ENCODE assay signal across 8 mouse cellular contexts in genomic region chr11:70648512-70648911, GRCm38 (mm10). TPM values are rescaled to one million over a fixed set of nuclear protein-coding genes. Genes with fewer than 3 reads are reported as not detected.
A peak's percentile ranks its signal among the peaks of the same experiment; 100 is the strongest.
DNase-seq lines count a peak whose midpoint lies in the region; ATAC-seq and TF ChIP-seq lines count a peak whose summit lies in the region.

No protein-coding gene starts in this region.

- H3K4me3 ChIP-seq in heart, embryonic 10.5 days, result peak overlapping the region; percentile 70
- peak overlapping the region; percentile 66 to 89 (median 67) for H3K4me3 ChIP-seq in CH12.LX (replicated peaks in 1 of 3; ENCODE audit: low read depth in 2 of 3, low read length in 2 of 3, poor library complexity in 1 of 3)
- H3K4me3 ChIP-seq in forebrain, postnatal 0 days (ENCODE audit: low read depth, low read length), result no peak overlapping the region

- peaks cover 67% of the 10 kb centered on the region for H3K79me2 ChIP-seq in CH12.LX (replicated peaks; ENCODE audit: control insufficient read depth, extremely low read depth, insufficient read depth, poor library complexity, severe bottlenecking)

- no peak; the same call in 1 of the 2 replicates for TF ChIP-seq POLR2A in CH12.LX (IDR thresholded peaks at IDR 0.05; ENCODE audit: low read depth, low read length)

- TF ChIP-seq CTCF in CH12.LX (conservative IDR thresholded peaks at IDR 0.05 in 1 of 2, IDR thresholded peaks at IDR 0.05 in 1 of 2; ENCODE audit: low read depth in 2 of 2, low read length in 2 of 2), result no peak
- no peak for TF ChIP-seq CTCF in forebrain, postnatal 0 days (IDR thresholded peaks at IDR 0.05; ENCODE audit: low read depth)

- H3K36me3 ChIP-seq in heart, embryonic 10.5 days, result peaks cover 68% of the 10 kb centered on the region
- peaks cover 49 to 73% of the 10 kb centered on the region in 2 experiments for H3K36me3 ChIP-seq in CH12.LX (replicated peaks in 1 of 2; ENCODE audit: control insufficient read depth in 1 of 2, insufficient read depth in 1 of 2, low read length in 1 of 2)
- peaks cover 47% of the 10 kb centered on the region for H3K36me3 ChIP-seq in forebrain, postnatal 0 days (ENCODE audit: insufficient read depth)

- H3K9ac ChIP-seq in CH12.LX (ENCODE audit: insufficient read depth, low read depth), result peak overlapping the region; percentile 94
- peak overlapping the region; percentile 80; the same call in 1 of the 2 replicates for H3K9ac ChIP-seq in forebrain, postnatal 0 days

- WGBS in heart, embryonic 10.5 days, result 72% methylated on average over 4 of the region's 4 CpGs
- WGBS in forebrain, postnatal 0 days, result 88% methylated on average over 4 of the region's 4 CpGs

- no peak for DNase-seq in heart, embryonic 10.5 days (ENCODE audit: low spot score)
- DNase-seq in heart, postnatal 25 days (ENCODE audit: low spot score), result no peak
- DNase-seq in CH12.LX (ENCODE audit: extremely low read depth), result peak; percentile 77
- DNase-seq in forebrain, postnatal 0 days, result no peak
- DNase-seq in left cerebral cortex, adult 18-20 months (ENCODE audit: low spot score in 2 of 2), result no peak
- no peak for DNase-seq in spleen, postnatal 14 days (ENCODE audit: low spot score in 2 of 2)
- DNase-seq in thymus, postnatal 4 days, result no peak

- TF ChIP-seq RAD21 in CH12.LX (IDR thresholded peaks at IDR 0.05; ENCODE audit: low read depth, low read length), result no peak

- in situ Hi-C loops in CH12.LX (cut with MboI; ENCODE audit: low pct_ligation_motif_present, low pct_unique_long_range_greater_than_20kb, low sequenced_read_pairs), result no loop called here

- H3K27me3 ChIP-seq in heart, embryonic 10.5 days (ENCODE audit: insufficient read depth, poor library complexity, severe bottlenecking), result no peaks in the 10 kb centered on the region
- H3K27me3 ChIP-seq in CH12.LX (replicated peaks), result no peaks in the 10 kb centered on the region
- no peaks in the 10 kb centered on the region for H3K27me3 ChIP-seq in forebrain, postnatal 0 days (ENCODE audit: insufficient read depth, low read length)

- dilution Hi-C loops in CH12.LX (cut with MboI; ENCODE audit: extremely low pct_ligation_motif_present, extremely low pct_unique_long_range_greater_than_20kb, low sequenced_read_pairs), result no loop called here

- peak; percentile 77 for TF ChIP-seq EP300 in CH12.LX (IDR thresholded peaks at IDR 0.05; ENCODE audit: low read length)

- peaks cover 56% of the 10 kb centered on the region for H3K4me1 ChIP-seq in heart, embryonic 10.5 days
- peaks cover 25 to 56% of the 10 kb centered on the region in 2 experiments for H3K4me1 ChIP-seq in CH12.LX (ENCODE audit: control insufficient read depth in 1 of 2, insufficient read depth in 2 of 2)
- H3K4me1 ChIP-seq in forebrain, postnatal 0 days (ENCODE audit: insufficient read depth), result peaks cover 18% of the 10 kb centered on the region

- H3K27ac ChIP-seq in heart, embryonic 10.5 days, result peak overlapping the region; percentile 97; the same call in 1 of the 2 replicates
- 0 out of 2 replicates have a peak overlapping the region, but pooled peaks have one; percentile 2 for H3K27ac ChIP-seq in CH12.LX (ENCODE audit: insufficient read depth, low read depth)
- no peak overlapping the region for H3K27ac ChIP-seq in forebrain, postnatal 0 days (ENCODE audit: low read depth, low read length)

- ATAC-seq in forebrain, postnatal 0 days, result no peak
- peak; percentile 13 for ATAC-seq in megakaryocyte-erythroid progenitor cell, adult 5-6 weeks (replicated peaks; ENCODE audit: low FRiP score, low TSS enrichment, poor library complexity, severe bottlenecking)

- peak overlapping the region; percentile 95 for H3K4me2 ChIP-seq in CH12.LX (ENCODE audit: insufficient read depth, low read depth, poor library complexity, severe bottlenecking)
- H3K4me2 ChIP-seq in forebrain, postnatal 0 days (ENCODE audit: low read depth), result peak overlapping the region; percentile 84

- intact Hi-C loops in heart, postnatal 25 days (cut with DNase I), result no loop called here

- H3K9me3 ChIP-seq in heart, embryonic 10.5 days, result no peaks in the 10 kb centered on the region
- H3K9me3 ChIP-seq in CH12.LX (replicated peaks; ENCODE audit: low read length), result no peaks in the 10 kb centered on the region
- no peaks in the 10 kb centered on the region for H3K9me3 ChIP-seq in forebrain, postnatal 0 days (ENCODE audit: low read length)

TF ChIP-seq in CH12.LX, 34 proteins besides CTCF, POLR2A, EP300 and RAD21 (continues in another document):
- TF ChIP-seq MYC (IDR thresholded peaks at IDR 0.05; ENCODE audit: low read depth, low read length), result peak; percentile 46; the same call in 1 of the 2 replicates
- TF ChIP-seq ZMIZ1 (IDR thresholded peaks at IDR 0.05; ENCODE audit: low read depth, low read length), result peak; percentile 40
- 0 out of 2 replicates have a peak, but pooled peaks have one; percentile 45 for TF ChIP-seq JUN (IDR thresholded peaks at IDR 0.05; ENCODE audit: insufficient read depth, low read depth, low read length)
- TF ChIP-seq CHD2 (IDR thresholded peaks at IDR 0.05; ENCODE audit: low read length), result peak; percentile 49; the same call in 1 of the 2 replicates
- no peak for TF ChIP-seq MAFK (IDR thresholded peaks at IDR 0.05; ENCODE audit: insufficient replicate concordance, low read length)
- no peak for TF ChIP-seq MEF2A (IDR thresholded peaks at IDR 0.05; ENCODE audit: borderline replicate concordance, low read depth, low read length)
- no peak for TF ChIP-seq MAZ (IDR thresholded peaks at IDR 0.05; ENCODE audit: low read depth, low read length)
- no peak for TF ChIP-seq BHLHE40 (IDR thresholded peaks at IDR 0.05; ENCODE audit: low read depth, low read length)
- no peak for TF ChIP-seq NRF1 (IDR thresholded peaks at IDR 0.05; ENCODE audit: low read depth, low read length)

RNA-seq across cellular contexts. Expression of gene Slc25a11, which starts 1.2 kb away (rescaled TPM):
- 207 and 246 TPM in 2 replicates for polyA plus RNA-seq in heart, embryonic 10.5 days (2016; fragmentation: Nextera tagmentation; extraction: Ambion mirVana)
- total RNA-seq in heart, postnatal 25 days (2021), result 100 to 1,000 TPM; 550 to 562 TPM
- total RNA-seq in CH12.LX (2012; rRNA removed), result 96.9 and 99.0 TPM in 2 replicates
- total RNA-seq in CH12.LX (2014; rRNA removed), result 121 and 135 TPM in 2 replicates
- 127 and 132 TPM in 2 replicates for polyA plus RNA-seq in CH12.LX (2012; ENCODE audit: insufficient read length, low read depth)
- total RNA-seq in forebrain, postnatal 0 days (2014; rRNA removed), result 133 and 134 TPM in 2 replicates
- polyA plus RNA-seq in forebrain, postnatal 0 days (2015; fragmentation: Nextera tagmentation; extraction: Ambion mirVana), result 151 and 160 TPM in 2 replicates
- 62.3 and 63.1 TPM in 2 replicates for total RNA-seq in megakaryocyte-erythroid progenitor cell, adult 5-6 weeks (2014; fragmentation: Nextera tagmentation)
- total RNA-seq in megakaryocyte-erythroid progenitor cell, adult 5-6 weeks (2017), result 33.1 and 36.2 TPM in 2 replicates
- 100 to 1,000 TPM; 120 to 124 TPM for total RNA-seq in left cerebral cortex, adult 18-20 months (2021)

RNA-seq across cellular contexts. Expression of gene Rnf167, which starts 1.5 kb away (rescaled TPM):
- polyA plus RNA-seq in heart, embryonic 10.5 days (2016; fragmentation: Nextera tagmentation; extraction: Ambion mirVana), result 68.3 and 74.4 TPM in 2 replicates
- total RNA-seq in heart, postnatal 25 days (2021), result 10 to 100 TPM; 48.0 to 54.0 TPM
- total RNA-seq in CH12.LX (2012; rRNA removed) (23.5 and 24.0 TPM in 2 replicates), CH12.LX (2014; rRNA removed) (24.1 and 25.5 TPM in 2 replicates)
- polyA plus RNA-seq in CH12.LX (2012; ENCODE audit: insufficient read length, low read depth), result 28.0 and 31.7 TPM in 2 replicates
- total RNA-seq in forebrain, postnatal 0 days (2014; rRNA removed), result 63.2 and 76.4 TPM in 2 replicates
- 102 and 109 TPM in 2 replicates for polyA plus RNA-seq in forebrain, postnatal 0 days (2015; fragmentation: Nextera tagmentation; extraction: Ambion mirVana)
- 92.8 and 95.5 TPM in 2 replicates for total RNA-seq in megakaryocyte-erythroid progenitor cell, adult 5-6 weeks (2014; fragmentation: Nextera tagmentation)
- total RNA-seq in megakaryocyte-erythroid progenitor cell, adult 5-6 weeks (2017), result 42.3 and 53.4 TPM in 2 replicates
- 10 to 100 TPM; 86.4 to 90.1 TPM for total RNA-seq in left cerebral cortex, adult 18-20 months (2021)

RNA-seq across cellular contexts. Expression of gene Pfn1, which starts 5.9 kb away (rescaled TPM):
- polyA plus RNA-seq in heart, embryonic 10.5 days (2016; fragmentation: Nextera tagmentation; extraction: Ambion mirVana), result 2,022 and 2,208 TPM in 2 replicates
- 100 to 1,000 TPM; 290 to 310 TPM for total RNA-seq in heart, postnatal 25 days (2021)
- total RNA-seq in CH12.LX (2012; rRNA removed), result 1,045 and 1,143 TPM in 2 replicates
- 799 and 844 TPM in 2 replicates for total RNA-seq in CH12.LX (2014; rRNA removed)
- 2,575 and 2,624 TPM in 2 replicates for polyA plus RNA-seq in CH12.LX (2012; ENCODE audit: insufficient read length, low read depth)
- total RNA-seq in forebrain, postnatal 0 days (2014; rRNA removed), result 386 and 408 TPM in 2 replicates
- polyA plus RNA-seq in forebrain, postnatal 0 days (2015; fragmentation: Nextera tagmentation; extraction: Ambion mirVana), result 687 and 843 TPM in 2 replicates
- 1,236 and 1,373 TPM in 2 replicates for total RNA-seq in megakaryocyte-erythroid progenitor cell, adult 5-6 weeks (2014; fragmentation: Nextera tagmentation)
- total RNA-seq in megakaryocyte-erythroid progenitor cell, adult 5-6 weeks (2017), result 377 and 675 TPM in 2 replicates
- 100 to 1,000 TPM; 224 to 231 TPM for total RNA-seq in left cerebral cortex, adult 18-20 months (2021)

RNA-seq across cellular contexts. Expression of gene Eno3, which starts 8.5 kb away (rescaled TPM):
- 188 and 256 TPM in 2 replicates for polyA plus RNA-seq in heart, embryonic 10.5 days (2016; fragmentation: Nextera tagmentation; extraction: Ambion mirVana)
- 1,000 to 10,000 TPM; 2,028 to 2,111 TPM for total RNA-seq in heart, postnatal 25 days (2021)
- total RNA-seq in CH12.LX (2012; rRNA removed), result 11.0 and 11.2 TPM in 2 replicates
- 22.9 and 23.0 TPM in 2 replicates for total RNA-seq in CH12.LX (2014; rRNA removed)
- 26.4 and 27.5 TPM in 2 replicates for polyA plus RNA-seq in CH12.LX (2012; ENCODE audit: insufficient read length, low read depth)
- 7.4 and 14.6 TPM in 2 replicates for total RNA-seq in forebrain, postnatal 0 days (2014; rRNA removed)
- 4.3 and 5.5 TPM in 2 replicates for polyA plus RNA-seq in forebrain, postnatal 0 days (2015; fragmentation: Nextera tagmentation; extraction: Ambion mirVana)
- total RNA-seq in megakaryocyte-erythroid progenitor cell, adult 5-6 weeks (2014; fragmentation: Nextera tagmentation), result 16.7 and 33.7 TPM in 2 replicates
- 8.4 and 16.5 TPM in 2 replicates for total RNA-seq in megakaryocyte-erythroid progenitor cell, adult 5-6 weeks (2017)
- total RNA-seq in left cerebral cortex, adult 18-20 months (2021), result 1 to 10 TPM; 7.3 to 8.8 TPM

RNA-seq across cellular contexts. Expression of gene Gp1ba, which starts 9.6 kb away (rescaled TPM):
- polyA plus RNA-seq in heart, embryonic 10.5 days (2016; fragmentation: Nextera tagmentation; extraction: Ambion mirVana), result 1.6 and 1.9 TPM in 2 replicates
- under 1 TPM; 0.36 to 0.42 TPM for total RNA-seq in heart, postnatal 25 days (2021)
- 0.25 TPM in 2 replicates for total RNA-seq in CH12.LX (2012; rRNA removed)
- total RNA-seq in CH12.LX (2014; rRNA removed), result not detected in 2 replicates
- polyA plus RNA-seq in CH12.LX (2012; ENCODE audit: insufficient read length, low read depth), result 0.84 and 1.1 TPM in 2 replicates
- total RNA-seq in forebrain, postnatal 0 days (2014; rRNA removed), result 0.10 TPM in 1 of 2 replicates, not detected in the other
- 0.08 and 0.18 TPM in 2 replicates for polyA plus RNA-seq in forebrain, postnatal 0 days (2015; fragmentation: Nextera tagmentation; extraction: Ambion mirVana)
- total RNA-seq in megakaryocyte-erythroid progenitor cell, adult 5-6 weeks (2014; fragmentation: Nextera tagmentation), result 3.6 and 10.4 TPM in 2 replicates
- total RNA-seq in megakaryocyte-erythroid progenitor cell, adult 5-6 weeks (2017), result 0.50 and 0.85 TPM in 2 replicates
- not detected for total RNA-seq in left cerebral cortex, adult 18-20 months (2021)
